Mouse (Mus musculus) intestine, embryonic 16.5 days (tissue): ENCODE results near the gene 1700019D03Rik. TPM values are rescaled to one million over a fixed set of nuclear protein-coding genes. Genes with fewer than 3 reads are reported as not detected.
A peak's percentile ranks its signal among the peaks of the same experiment; 100 is the strongest.

Source experiments
- ATAC-seq: fragments of 200-750 bp; cut with Nextera tagmentation; 2 replicates; pipeline ENCODE4 v1.8.0; 2017; ENCODE audit warnings: moderate TSS enrichment, moderate library complexity
- H3K27ac ChIP-seq: fragments of 300-500 bp; sonication (generic); 2 replicates; pipeline ENCODE4 v1.5.1; 2014; ENCODE audit warnings: mild to moderate bottlenecking, low read length
- H3K27me3 ChIP-seq: fragments of 300-500 bp; sonication (generic); replicated peaks from 2 replicates; pipeline ENCODE4 v1.6.1; 2014; ENCODE audit warnings: low read length, control low read depth, mixed read lengths; ENCODE audit not compliant: control insufficient read depth, insufficient read depth
- H3K36me3 ChIP-seq: fragments of 300-500 bp; sonication (generic); 2 replicates; pipeline ENCODE4 v1.6.1; 2014; ENCODE audit warnings: low read length, control low read depth; ENCODE audit not compliant: control insufficient read depth, insufficient read depth
- H3K4me1 ChIP-seq: fragments of 300-500 bp; sonication (generic); 2 replicates; pipeline ENCODE4 v1.6.1; 2014; ENCODE audit warnings: low read length, control low read depth, mixed read lengths; ENCODE audit not compliant: control insufficient read depth, insufficient read depth
- H3K4me2 ChIP-seq: fragments of 300-500 bp; sonication (generic); 2 replicates; pipeline ENCODE4 v1.6.1; 2014; ENCODE audit warnings: low read depth, low read length, control low read depth
- H3K4me3 ChIP-seq: fragments of 300-500 bp; sonication (generic); 2 replicates; pipeline ENCODE4 v1.5.1; 2014; ENCODE audit warnings: mild to moderate bottlenecking, low read length
- H3K9ac ChIP-seq: fragments of 300-500 bp; sonication (generic); 2 replicates; pipeline ENCODE4 v1.6.1; 2014; ENCODE audit warnings: low read depth, low read length
- H3K9me3 ChIP-seq: fragments of 300-500 bp; sonication (generic); 2 replicates; pipeline ENCODE4 v1.6.1; 2016; ENCODE audit warnings: low read length, control low read depth; ENCODE audit not compliant: control insufficient read depth
- WGBS: fragments of 180-500 bp; shearing (Covaris S2); extraction: QIAGEN DNeasy Blood & Tissue Kit; methylation state at CpG from one replicate; pipeline ENCODE4 v1.1.7; 2014; 5-methylcytosine and 5-hydroxymethylcytosine counted together
- polyA plus RNA-seq: library from polyadenylated mRNA; unstranded; fragments of >200 nt; fragmentation: Nextera tagmentation; extraction: Ambion mirVana; gene quantifications from 2 replicates; pipeline ENCODE4 v1.2.1, GENCODE M21; 2015

The 1700019D03Rik gene
- polyA plus RNA-seq: 27.7 and 29.3 TPM in 2 replicates

GRCm38 (mm10) chr1:53020079-53020478, at the start of gene 1700019D03Rik:
TSS of gene 1700019D03Rik (minus strand) at chr1:53020179.
- no peak within 1 kb of the TSS for H3K9ac ChIP-seq
- ATAC-seq: no peak
- H3K9me3 ChIP-seq: no peaks in the 10 kb centered on the region
- H3K4me3 ChIP-seq: no peak within 1 kb of the TSS
- H3K36me3 ChIP-seq: no peaks in the 10 kb centered on the region
- no peaks in the 10 kb centered on the region for H3K4me1 ChIP-seq
- 57% methylated on average over 5 of the region's 5 CpGs for WGBS
- no peak within 1 kb of the TSS for H3K4me2 ChIP-seq
- no peak within 1 kb of the TSS for H3K27ac ChIP-seq
- no peaks in the 10 kb centered on the region for H3K27me3 ChIP-seq

GRCm38 (mm10) chr1:53063921-53064320, 43.9 kb upstream of the 1700019D03Rik start:
- Histone ChIP-seq H3K27me3 (no peaks in the 10 kb centered on the region), H3K9me3 (no peaks in the 10 kb centered on the region), H3K4me2 (no peak overlapping the region), H3K4me3 (no peak overlapping the region), H3K36me3 (no peaks in the 10 kb centered on the region), H3K4me1 (peaks cover 7% of the 10 kb centered on the region; the same call in 1 of the 2 replicates), H3K9ac (no peak overlapping the region), H3K27ac (no peak overlapping the region)
- ATAC-seq: no peak
- WGBS: 83% methylated on average over 4 of the region's 4 CpGs

- Histone ChIP-seq H3K4me2 (no peak overlapping the region), H3K27me3 (no peaks in the 10 kb centered on the region), H3K36me3 (no peaks in the 10 kb centered on the region), H3K4me3 (no peak overlapping the region), H3K9me3 (no peaks in the 10 kb centered on the region), H3K27ac (no peak overlapping the region), H3K9ac (no peak overlapping the region), H3K4me1 (peaks cover 7% of the 10 kb centered on the region; the same call in 1 of the 2 replicates)
- no peak for ATAC-seq
- WGBS: 45% methylated on average over 13 of the region's 13 CpGs
Observed at GRCm38 (mm10) chr1:53061871-53062608, 42.1 kb upstream of the 1700019D03Rik start.

- Histone ChIP-seq H3K4me3 (no peak within 1 kb of the TSS), H3K9ac (no peak within 1 kb of the TSS), H3K4me1 (peaks cover 7% of the 10 kb centered on the region; the same call in 1 of the 2 replicates), H3K4me2 (no peak within 1 kb of the TSS), H3K27me3 (no peaks in the 10 kb centered on the region), H3K9me3 (no peaks in the 10 kb centered on the region), H3K27ac (no peak within 1 kb of the TSS), H3K36me3 (no peaks in the 10 kb centered on the region)
- 66% methylated on average over 6 of the region's 6 CpGs for WGBS
- ATAC-seq: no peak
Observed at GRCm38 (mm10) chr1:53061340-53061739, 41.4 kb upstream of the 1700019D03Rik start, which contains the start of gene Mstn. TSS of gene Mstn (plus strand) at chr1:53061640.

- ATAC-seq: no peak
- Histone ChIP-seq H3K9me3 (no peaks in the 10 kb centered on the region), H3K4me2 (no peak overlapping the region), H3K4me3 (no peak overlapping the region), H3K27me3 (no peaks in the 10 kb centered on the region), H3K4me1 (peaks cover 7% of the 10 kb centered on the region; the same call in 1 of the 2 replicates), H3K36me3 (no peaks in the 10 kb centered on the region), H3K9ac (no peak overlapping the region), H3K27ac (no peak overlapping the region)
- WGBS: 55% methylated on average over 8 of the region's 8 CpGs
Observed at GRCm38 (mm10) chr1:53060499-53060898, 40.5 kb upstream of the 1700019D03Rik start.

- H3K4me1 ChIP-seq: peaks cover 7% of the 10 kb centered on the region; the same call in 1 of the 2 replicates
- no peak overlapping the region for H3K9ac ChIP-seq
- no peaks in the 10 kb centered on the region for H3K27me3 ChIP-seq
- no peak overlapping the region for H3K4me3 ChIP-seq
- no peaks in the 10 kb centered on the region for H3K36me3 ChIP-seq
- H3K4me2 ChIP-seq: no peak overlapping the region
- H3K27ac ChIP-seq: no peak overlapping the region
- no peaks in the 10 kb centered on the region for H3K9me3 ChIP-seq
- 51% methylated on average over 5 of the region's 5 CpGs for WGBS
- no peak for ATAC-seq
Observed at GRCm38 (mm10) chr1:53059106-53059505, 39.1 kb upstream of the 1700019D03Rik start.

GRCm38 (mm10) chr1:53053087-53054022, 33.4 kb upstream of the 1700019D03Rik start:
- H3K4me1 ChIP-seq: no peaks in the 10 kb centered on the region
- no peak overlapping the region for H3K9ac ChIP-seq
- H3K4me2 ChIP-seq: no peak overlapping the region
- no peak overlapping the region for H3K4me3 ChIP-seq
- no peaks in the 10 kb centered on the region for H3K9me3 ChIP-seq
- H3K27ac ChIP-seq: no peak overlapping the region
- 0 out of 2 replicates have a peak, but pooled peaks have one; percentile 40 for ATAC-seq
- no peaks in the 10 kb centered on the region for H3K27me3 ChIP-seq
- H3K36me3 ChIP-seq: no peaks in the 10 kb centered on the region
- 45% methylated on average over 9 of the region's 9 CpGs for WGBS

GRCm38 (mm10) chr1:53049763-53050427, 29.9 kb upstream of the 1700019D03Rik start:
- 84% methylated on average over 8 of the region's 8 CpGs for WGBS
- no peaks in the 10 kb centered on the region for H3K9me3 ChIP-seq
- no peaks in the 10 kb centered on the region for H3K36me3 ChIP-seq
- H3K4me1 ChIP-seq: no peaks in the 10 kb centered on the region
- no peak for ATAC-seq
- no peaks in the 10 kb centered on the region for H3K27me3 ChIP-seq
- H3K4me2 ChIP-seq: no peak overlapping the region
- H3K9ac ChIP-seq: no peak overlapping the region
- no peak overlapping the region for H3K27ac ChIP-seq
- no peak overlapping the region for H3K4me3 ChIP-seq

GRCm38 (mm10) chr1:53037443-53037871, 17.5 kb upstream of the 1700019D03Rik start:
- ATAC-seq: no peak
- no peak overlapping the region for H3K4me2 ChIP-seq

More at GRCm38 (mm10) chr1:53037443-53037871, 17.5 kb upstream of the 1700019D03Rik start:
- no peak overlapping the region for H3K9ac ChIP-seq
- H3K36me3 ChIP-seq: no peaks in the 10 kb centered on the region
- no peak overlapping the region for H3K4me3 ChIP-seq
- no peaks in the 10 kb centered on the region for H3K27me3 ChIP-seq
- 81% methylated on average over 5 of the region's 5 CpGs for WGBS
- no peaks in the 10 kb centered on the region for H3K4me1 ChIP-seq
- H3K9me3 ChIP-seq: no peaks in the 10 kb centered on the region
- H3K27ac ChIP-seq: no peak overlapping the region
